Mouse (Mus musculus): ENCODE measurements around the gene Kdm2a. TPM values are rescaled to one million over a fixed set of nuclear protein-coding genes. Genes with fewer than 3 reads are reported as not detected.

Kdm2a gene
- total RNA-seq, 1 experiment: 45.6 TPM

DNA sequence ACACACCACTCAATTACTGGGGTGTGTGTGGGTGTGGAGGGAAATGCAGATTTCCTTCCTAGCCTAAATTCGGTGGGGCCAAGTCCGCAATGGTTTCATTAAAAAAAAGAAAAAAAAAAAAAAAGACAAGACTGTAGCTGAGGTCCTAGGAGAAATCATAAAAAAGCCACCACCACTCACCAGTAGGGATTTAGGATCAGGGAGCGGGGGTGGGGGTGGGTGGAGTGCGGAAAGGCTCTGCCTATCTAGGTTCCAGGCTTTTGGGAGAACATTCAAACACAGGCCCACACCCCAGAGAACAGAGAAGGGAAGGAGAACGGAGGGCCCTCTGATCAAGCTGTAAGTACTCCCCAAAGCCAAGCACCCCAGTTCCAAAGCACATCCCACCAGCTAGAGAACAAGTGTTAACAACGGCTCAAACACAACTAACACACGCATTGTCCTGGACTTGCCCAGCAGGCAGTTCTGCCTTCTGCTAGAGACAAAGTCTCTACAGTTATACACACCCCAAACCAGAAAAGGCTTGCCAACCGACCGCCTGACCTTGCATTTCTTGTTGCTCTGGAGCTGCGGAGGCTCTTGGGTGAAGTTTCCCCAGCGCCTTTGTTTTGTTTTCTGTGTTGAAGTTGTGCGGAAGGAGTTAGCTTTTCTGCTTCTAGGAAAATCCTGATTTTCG, 64.8 kb downstream of the Kdm2a start:
- DNase-seq (ENCODE audit: low read depth, low spot score): peak; percentile 34
- TF ChIP-seq ZNF384 (IDR thresholded peaks at IDR 0.05; ENCODE audit: low read depth, low read length): peak; percentile 17; the same call in 1 of the 2 replicates
- no peak for TF ChIP-seq CHD2 (IDR thresholded peaks at IDR 0.05; ENCODE audit: low read depth, low read length)
- no peak for TF ChIP-seq MAFK (IDR thresholded peaks at IDR 0.05; ENCODE audit: insufficient read depth, low read depth, low read length)
- no peak for TF ChIP-seq HCFC1 (IDR thresholded peaks at IDR 0.05; ENCODE audit: borderline replicate concordance, insufficient read depth, low read length)
- H3K4me3 ChIP-seq (ENCODE audit: insufficient read depth in 1 of 2, low read depth in 1 of 2, low read length in 2 of 2, poor library complexity in 1 of 2, severe bottlenecking in 1 of 2): peak overlapping the region; percentile 87 to 89
- H3K9me3 ChIP-seq (ENCODE audit: control insufficient read depth, insufficient read depth, low read depth, low read length): no peaks in the 10 kb centered on the region
- peaks cover 11 to 17% of the 10 kb centered on the region in 2 experiments for H3K4me1 ChIP-seq (ENCODE audit: control insufficient read depth in 2 of 2, insufficient read depth in 2 of 2, low read length in 2 of 2, poor library complexity in 1 of 2)
- peak overlapping the region; percentile 92 for H3K27ac ChIP-seq (ENCODE audit: insufficient read depth, low read depth, low read length, poor library complexity, severe bottlenecking)
- in situ Hi-C loops (cut with MboI; ENCODE audit: low sequenced_read_pairs in 2 of 2, unreplicated experiment in 2 of 2): no loop called here
- peak overlapping the region; percentile 78 for H3K9ac ChIP-seq (ENCODE audit: insufficient read depth, low read depth, low read length, poor library complexity, severe bottlenecking)
- H3K36me3 ChIP-seq (ENCODE audit: control insufficient read depth, insufficient read depth, low read length, poor library complexity, severe bottlenecking): peaks cover 6% of the 10 kb centered on the region

DNA sequence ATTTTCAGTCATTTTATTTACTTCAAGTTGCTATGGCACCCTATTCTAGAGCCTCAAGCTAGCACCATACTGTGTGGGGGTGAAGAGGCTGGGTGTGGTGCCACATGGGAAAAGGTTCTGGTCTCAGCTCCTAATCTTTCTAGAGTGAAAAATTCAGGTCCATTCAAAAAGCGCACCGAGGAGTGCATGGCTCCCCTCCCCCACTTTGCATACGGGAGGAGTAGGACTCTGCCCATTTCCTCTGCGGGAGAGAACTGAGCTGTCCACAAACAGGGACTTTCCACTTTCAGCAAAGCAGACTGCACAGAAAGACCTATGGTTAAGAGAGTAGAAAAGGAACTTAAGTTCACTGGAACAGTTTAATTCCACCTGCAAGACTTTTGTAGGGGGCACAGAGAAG, 65.4 kb downstream of the Kdm2a start:
- peak overlapping the region; percentile 87 to 89 for H3K4me3 ChIP-seq (ENCODE audit: insufficient read depth in 1 of 2, low read depth in 1 of 2, low read length in 2 of 2, poor library complexity in 1 of 2, severe bottlenecking in 1 of 2)
- H3K9ac ChIP-seq (ENCODE audit: insufficient read depth, low read depth, low read length, poor library complexity, severe bottlenecking): peak overlapping the region; percentile 78
- peaks cover 10% of the 10 kb centered on the region for H3K36me3 ChIP-seq (ENCODE audit: control insufficient read depth, insufficient read depth, low read length, poor library complexity, severe bottlenecking)
- in situ Hi-C loops (cut with MboI; ENCODE audit: low sequenced_read_pairs in 2 of 2, unreplicated experiment in 2 of 2): no loop called here
- peak overlapping the region; percentile 92 for H3K27ac ChIP-seq (ENCODE audit: insufficient read depth, low read depth, low read length, poor library complexity, severe bottlenecking)
- H3K4me1 ChIP-seq (ENCODE audit: control insufficient read depth in 2 of 2, insufficient read depth in 2 of 2, low read length in 2 of 2, poor library complexity in 1 of 2): peaks cover 13 to 17% of the 10 kb centered on the region in 2 experiments
- TF ChIP-seq ZC3H11A (IDR thresholded peaks at IDR 0.05; ENCODE audit: borderline replicate concordance, low read depth, low read length) (no peak), MAFK (IDR thresholded peaks at IDR 0.05; ENCODE audit: insufficient read depth, low read depth, low read length) (no peak), ZNF384 (IDR thresholded peaks at IDR 0.05; ENCODE audit: low read depth, low read length) (no peak), CHD2 (IDR thresholded peaks at IDR 0.05; ENCODE audit: low read depth, low read length) (0 out of 2 replicates have a peak, but pooled peaks have one; percentile 25), HCFC1 (IDR thresholded peaks at IDR 0.05; ENCODE audit: borderline replicate concordance, insufficient read depth, low read length) (no peak)
- no peaks in the 10 kb centered on the region for H3K9me3 ChIP-seq (ENCODE audit: control insufficient read depth, insufficient read depth, low read depth, low read length)
- peak; percentile 45 for DNase-seq (ENCODE audit: low read depth, low spot score)

DNA sequence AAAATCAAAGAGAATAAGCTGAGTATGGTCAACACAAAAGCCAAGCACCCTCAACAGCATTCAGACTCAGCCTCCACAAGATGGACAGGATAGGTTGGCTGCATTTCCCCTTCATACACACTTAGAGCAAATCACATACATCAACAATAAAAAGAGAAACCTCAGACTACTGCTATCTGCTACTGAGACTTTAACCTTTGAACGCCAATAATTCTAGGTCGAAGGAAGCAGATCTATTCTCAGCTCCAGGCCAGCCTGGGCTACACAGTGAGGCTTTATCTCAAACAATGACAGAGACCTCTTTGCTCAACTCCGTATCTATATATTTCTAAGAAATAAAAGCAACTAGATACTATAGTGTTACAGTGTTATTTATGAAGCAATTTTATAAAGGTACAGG, 66.8 kb downstream of the Kdm2a start:
- in situ Hi-C loops (cut with MboI; ENCODE audit: low sequenced_read_pairs in 2 of 2, unreplicated experiment in 2 of 2): no loop called here
- Histone ChIP-seq H3K9me3 (ENCODE audit: control insufficient read depth, insufficient read depth, low read depth, low read length) (no peaks in the 10 kb centered on the region), H3K27ac (ENCODE audit: insufficient read depth, low read depth, low read length, poor library complexity, severe bottlenecking) (no peak overlapping the region), H3K36me3 (ENCODE audit: control insufficient read depth, insufficient read depth, low read length, poor library complexity, severe bottlenecking) (peaks cover 16% of the 10 kb centered on the region), H3K4me3 (ENCODE audit: insufficient read depth in 1 of 2, low read depth in 1 of 2, low read length in 2 of 2, poor library complexity in 1 of 2, severe bottlenecking in 1 of 2) (no peak overlapping the region), H3K9ac (ENCODE audit: insufficient read depth, low read depth, low read length, poor library complexity, severe bottlenecking) (no peak overlapping the region), H3K4me1 (ENCODE audit: control insufficient read depth in 2 of 2, insufficient read depth in 2 of 2, low read length in 2 of 2, poor library complexity in 1 of 2) (peaks cover 13 to 17% of the 10 kb centered on the region in 2 experiments)
- no peak for TF ChIP-seq CHD2 (IDR thresholded peaks at IDR 0.05; ENCODE audit: low read depth, low read length)
- TF ChIP-seq ZNF384 (IDR thresholded peaks at IDR 0.05; ENCODE audit: low read depth, low read length): no peak
- TF ChIP-seq MAFK (IDR thresholded peaks at IDR 0.05; ENCODE audit: insufficient read depth, low read depth, low read length): no peak
- TF ChIP-seq HCFC1 (IDR thresholded peaks at IDR 0.05; ENCODE audit: borderline replicate concordance, insufficient read depth, low read length): no peak
- DNase-seq (ENCODE audit: low read depth, low spot score): no peak

DNA sequence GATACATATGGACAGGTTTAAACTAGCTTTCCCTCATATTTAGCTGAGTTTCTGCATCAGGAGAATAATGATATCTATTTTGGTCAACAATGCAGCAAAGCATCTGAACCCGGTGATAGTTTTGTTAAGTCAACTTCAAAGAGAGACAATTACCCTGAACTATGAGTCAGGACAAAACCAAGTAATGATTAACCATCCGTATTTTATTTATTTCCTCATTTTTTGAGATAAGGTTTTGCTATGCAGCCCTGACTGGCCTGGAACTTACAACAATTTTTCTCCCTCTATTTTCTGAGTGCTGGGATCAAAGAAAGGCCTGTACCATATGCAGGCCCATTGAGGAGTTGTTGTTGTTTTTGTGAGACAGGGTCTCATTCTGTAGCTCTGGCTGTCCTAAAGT, 67.5 kb downstream of the Kdm2a start:
- TF ChIP-seq ZNF384 (IDR thresholded peaks at IDR 0.05; ENCODE audit: low read depth, low read length) (no peak), CHD2 (IDR thresholded peaks at IDR 0.05; ENCODE audit: low read depth, low read length) (no peak), ZC3H11A (IDR thresholded peaks at IDR 0.05; ENCODE audit: borderline replicate concordance, low read depth, low read length) (no peak), MAFK (IDR thresholded peaks at IDR 0.05; ENCODE audit: insufficient read depth, low read depth, low read length) (no peak)
- H3K9ac ChIP-seq (ENCODE audit: insufficient read depth, low read depth, low read length, poor library complexity, severe bottlenecking): no peak overlapping the region
- no peaks in the 10 kb centered on the region for H3K9me3 ChIP-seq (ENCODE audit: control insufficient read depth, insufficient read depth, low read depth, low read length)
- H3K4me3 ChIP-seq (ENCODE audit: insufficient read depth in 1 of 2, low read depth in 1 of 2, low read length in 2 of 2, poor library complexity in 1 of 2, severe bottlenecking in 1 of 2): no peak overlapping the region
- H3K4me1 ChIP-seq (ENCODE audit: control insufficient read depth in 2 of 2, insufficient read depth in 2 of 2, low read length in 2 of 2, poor library complexity in 1 of 2): peaks cover 13 to 17% of the 10 kb centered on the region in 2 experiments
- in situ Hi-C loops (cut with MboI; ENCODE audit: low sequenced_read_pairs in 2 of 2, unreplicated experiment in 2 of 2): no loop called here
- no peak overlapping the region; the same call in 1 of the 2 replicates for H3K27ac ChIP-seq (ENCODE audit: insufficient read depth, low read depth, low read length, poor library complexity, severe bottlenecking)
- DNase-seq (ENCODE audit: low read depth, low spot score): no peak
- H3K36me3 ChIP-seq (ENCODE audit: control insufficient read depth, insufficient read depth, low read length, poor library complexity, severe bottlenecking): peaks cover 21% of the 10 kb centered on the region
